Mouse (Mus musculus): ENCODE data around the gene Bmp2k. TPM values are rescaled to one million over a fixed set of nuclear protein-coding genes. Genes with fewer than 3 reads are reported as not detected.

Bmp2k gene
- polyA plus RNA-seq, 1 experiment from 2014 or later = 12.4 TPM

DNA sequence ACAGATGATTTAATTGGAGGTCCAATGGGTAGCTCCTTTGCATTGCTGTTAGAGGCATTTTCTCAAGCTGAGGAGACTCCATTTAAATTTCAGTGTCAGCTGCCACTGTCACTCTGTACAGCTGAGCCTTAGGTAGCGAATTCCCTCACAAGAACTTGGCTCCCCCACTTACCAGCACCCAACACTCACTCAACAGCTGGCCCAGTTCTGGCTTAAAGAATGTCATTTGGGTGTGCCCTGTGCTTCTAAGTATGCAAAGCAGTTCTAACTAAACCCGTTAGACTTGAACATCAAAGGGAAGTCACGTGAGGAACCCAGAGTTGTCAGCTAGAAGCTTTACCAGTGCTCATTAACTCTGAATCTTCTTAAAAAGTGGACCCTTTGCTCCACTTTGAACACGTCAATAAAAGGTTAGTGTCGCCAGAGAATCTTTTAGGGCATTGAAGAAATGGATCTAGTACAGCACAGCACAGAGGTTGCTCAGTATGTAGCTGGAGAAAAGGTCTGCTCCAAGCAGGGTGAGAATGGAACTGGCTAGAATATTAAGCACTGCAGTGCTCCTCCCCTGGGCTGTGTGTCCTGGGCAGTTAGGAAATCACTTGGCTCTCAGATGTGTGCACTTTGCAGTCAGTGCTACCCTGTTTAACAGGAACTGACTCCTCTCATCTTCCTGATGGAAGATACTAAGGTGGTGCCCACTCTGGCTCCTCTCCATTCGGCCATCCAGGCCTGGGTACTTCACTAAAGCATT is 92.7 kb downstream of the Bmp2k start:
- Histone ChIP-seq H3K4me1 (replicated peaks; ENCODE audit: control insufficient read depth, insufficient read depth, low read length) (no peaks in the 10 kb centered on the region), H3K9me3 (ENCODE audit: control insufficient read depth, low read length) (no peaks in the 10 kb centered on the region), H3K9ac (no peak overlapping the region), H3K4me3 (replicated peaks; ENCODE audit: low read length) (no peak overlapping the region), H3K4me2 (replicated peaks) (no peak overlapping the region), H3K27ac (no peak overlapping the region), H3K36me3 (replicated peaks; ENCODE audit: control insufficient read depth, insufficient read depth) (peaks cover 48% of the 10 kb centered on the region), H3K27me3 (ENCODE audit: control insufficient read depth, insufficient read depth, low read length) (no peaks in the 10 kb centered on the region)
- 78% methylated on average over 6 of the region's 6 CpGs for WGBS
- ATAC-seq (ENCODE audit: low FRiP score) (no peak), DNase-seq (ENCODE audit: low spot score) (no peak)

DNA sequence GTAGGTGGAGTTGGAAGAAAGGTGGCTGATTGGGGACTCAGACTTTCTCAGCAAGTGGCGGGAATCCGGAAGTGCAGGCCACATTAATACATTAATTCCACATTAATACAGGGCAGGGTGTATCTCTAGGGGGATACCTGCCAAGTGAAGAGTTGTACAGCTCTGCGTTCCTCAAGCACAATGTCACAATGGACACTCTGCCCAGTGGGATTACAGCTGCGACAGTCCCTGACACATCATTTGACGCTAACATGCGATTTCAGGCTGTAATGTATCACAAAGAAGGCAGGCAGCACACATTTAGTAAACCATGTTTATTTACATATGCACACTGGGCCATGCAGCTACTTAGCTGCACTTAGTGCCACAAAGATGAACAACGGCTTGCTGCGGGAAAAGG is 95.5 kb downstream of the Bmp2k start:
- ATAC-seq (ENCODE audit: low FRiP score) (no peak), DNase-seq (ENCODE audit: low spot score) (no peak)
- Histone ChIP-seq H3K9me3 (ENCODE audit: control insufficient read depth, low read length) (no peaks in the 10 kb centered on the region), H3K27me3 (ENCODE audit: control insufficient read depth, insufficient read depth, low read length) (no peaks in the 10 kb centered on the region), H3K4me3 (replicated peaks; ENCODE audit: low read length) (no peak overlapping the region), H3K4me2 (replicated peaks) (no peak overlapping the region), H3K9ac (no peak overlapping the region), H3K4me1 (replicated peaks; ENCODE audit: control insufficient read depth, insufficient read depth, low read length) (no peaks in the 10 kb centered on the region), H3K36me3 (replicated peaks; ENCODE audit: control insufficient read depth, insufficient read depth) (peaks cover 54% of the 10 kb centered on the region), H3K27ac (no peak overlapping the region)
- WGBS = 68% methylated on average over 8 of the region's 8 CpGs

DNA sequence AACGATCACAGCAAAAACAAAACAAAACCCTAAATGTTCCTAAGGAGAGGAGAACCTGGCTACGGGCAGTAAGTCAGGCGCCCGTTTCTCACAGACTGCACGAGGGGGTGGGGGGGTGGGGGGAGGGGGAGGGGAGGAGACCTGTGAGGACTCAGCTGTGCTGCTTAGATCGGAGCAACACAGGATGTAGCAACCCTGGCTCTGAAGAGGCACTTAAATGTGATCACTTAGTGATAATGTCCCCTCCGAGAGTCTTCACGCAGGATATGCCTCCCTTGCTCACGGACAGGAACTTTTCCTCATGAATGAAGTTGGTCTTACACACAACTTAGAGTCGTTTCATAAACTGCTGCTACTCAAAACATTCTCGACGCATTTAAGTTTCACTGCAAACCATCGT is 97.8 kb downstream of the Bmp2k start:
- Histone ChIP-seq H3K4me3 (replicated peaks; ENCODE audit: low read length) (no peak overlapping the region), H3K36me3 (replicated peaks; ENCODE audit: control insufficient read depth, insufficient read depth) (peaks cover 76% of the 10 kb centered on the region), H3K9me3 (ENCODE audit: control insufficient read depth, low read length) (no peaks in the 10 kb centered on the region), H3K4me1 (replicated peaks; ENCODE audit: control insufficient read depth, insufficient read depth, low read length) (no peaks in the 10 kb centered on the region), H3K27me3 (ENCODE audit: control insufficient read depth, insufficient read depth, low read length) (no peaks in the 10 kb centered on the region), H3K9ac (no peak overlapping the region), H3K4me2 (replicated peaks) (no peak overlapping the region), H3K27ac (no peak overlapping the region)
- ATAC-seq (ENCODE audit: low FRiP score) (no peak), DNase-seq (ENCODE audit: low spot score) (no peak)
- 76% methylated on average over 13 of the region's 13 CpGs for WGBS

DNA sequence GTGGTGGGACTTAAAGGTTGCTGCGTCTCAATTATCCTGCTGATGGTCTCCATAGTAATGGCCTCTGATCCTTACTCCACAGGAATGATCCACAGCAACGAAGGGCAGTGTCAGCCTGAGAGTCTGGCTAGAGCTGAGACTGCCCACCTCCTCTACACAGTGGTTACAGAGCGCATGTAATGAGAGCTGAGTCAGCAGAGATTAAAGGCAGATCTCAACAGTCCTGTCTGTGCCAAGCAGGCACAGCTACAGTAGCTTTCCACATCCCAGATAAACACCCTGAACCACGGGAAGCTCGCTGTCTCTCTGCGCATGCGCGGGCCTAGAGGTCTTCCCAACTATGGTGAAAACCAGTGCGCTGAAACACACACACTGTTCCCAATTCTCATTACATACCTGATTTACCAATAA is 100.1 kb downstream of the Bmp2k start:
- H3K9ac ChIP-seq = no peak overlapping the region
- no peak for DNase-seq (ENCODE audit: low spot score)
- no peak overlapping the region for H3K4me3 ChIP-seq (replicated peaks; ENCODE audit: low read length)
- H3K27ac ChIP-seq = no peak overlapping the region
- H3K9me3 ChIP-seq (ENCODE audit: control insufficient read depth, low read length) = no peaks in the 10 kb centered on the region
- H3K27me3 ChIP-seq (ENCODE audit: control insufficient read depth, insufficient read depth, low read length) = no peaks in the 10 kb centered on the region
- no peak for ATAC-seq (ENCODE audit: low FRiP score)
- H3K36me3 ChIP-seq (replicated peaks; ENCODE audit: control insufficient read depth, insufficient read depth) = peaks cover 83% of the 10 kb centered on the region
- no peak overlapping the region for H3K4me2 ChIP-seq (replicated peaks)
- H3K4me1 ChIP-seq (replicated peaks; ENCODE audit: control insufficient read depth, insufficient read depth, low read length) = no peaks in the 10 kb centered on the region
- 66% methylated on average over 9 of the region's 9 CpGs for WGBS

DNA sequence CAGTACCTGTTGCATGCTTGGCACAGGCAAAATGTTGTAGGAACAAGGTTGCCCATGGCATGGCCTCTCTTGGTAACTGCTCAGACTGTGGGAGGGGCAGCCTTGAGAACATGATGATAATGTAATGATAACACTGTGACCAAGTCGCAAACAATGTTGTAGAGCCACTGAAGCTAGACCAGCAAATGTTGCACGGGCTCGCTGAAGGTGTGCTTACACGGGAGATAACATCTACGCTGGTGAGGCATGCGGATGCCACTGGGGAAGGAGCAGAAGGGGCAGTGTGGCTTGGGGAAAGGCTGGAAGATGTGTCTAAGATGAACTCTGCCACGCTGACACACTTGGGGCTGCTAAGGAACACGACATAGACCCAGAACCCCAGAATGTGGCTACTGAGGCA is 102.5 kb downstream of the Bmp2k start:
- no peaks in the 10 kb centered on the region for H3K4me1 ChIP-seq (replicated peaks; ENCODE audit: control insufficient read depth, insufficient read depth, low read length)
- H3K4me2 ChIP-seq (replicated peaks) = no peak overlapping the region
- peaks cover 78% of the 10 kb centered on the region for H3K36me3 ChIP-seq (replicated peaks; ENCODE audit: control insufficient read depth, insufficient read depth)
- ATAC-seq (ENCODE audit: low FRiP score) (no peak), DNase-seq (ENCODE audit: low spot score) (no peak)
- no peak overlapping the region for H3K4me3 ChIP-seq (replicated peaks; ENCODE audit: low read length)
- H3K9ac ChIP-seq = no peak overlapping the region
- H3K27ac ChIP-seq = no peak overlapping the region
- WGBS = 95% methylated on average over 8 of the region's 8 CpGs
- no peaks in the 10 kb centered on the region for H3K9me3 ChIP-seq (ENCODE audit: control insufficient read depth, low read length)
- H3K27me3 ChIP-seq (ENCODE audit: control insufficient read depth, insufficient read depth, low read length) = no peaks in the 10 kb centered on the region

DNA sequence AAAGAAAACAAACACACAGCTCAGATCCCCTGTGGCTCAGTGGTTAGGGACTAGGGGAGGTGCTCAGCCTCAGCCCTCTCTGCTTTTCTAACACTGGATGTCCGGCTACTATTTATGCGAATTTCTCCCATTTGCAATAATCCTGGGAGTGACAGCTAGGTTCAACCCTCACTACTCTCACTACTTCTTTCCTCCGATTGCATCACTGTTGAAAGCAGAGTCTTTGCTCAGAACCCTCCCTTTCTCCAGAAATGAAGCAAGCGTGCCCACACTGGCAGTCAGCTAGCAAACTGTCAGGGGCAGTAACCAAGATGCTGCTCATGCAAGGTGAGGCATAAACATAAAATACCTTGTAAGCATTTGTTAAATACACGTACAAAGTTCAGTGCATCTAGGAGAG is 110.8 kb downstream of the Bmp2k start:
- WGBS = 85% methylated on average over 5 of the region's 5 CpGs
- Histone ChIP-seq H3K27ac (no peak overlapping the region), H3K9ac (no peak overlapping the region), H3K36me3 (replicated peaks; ENCODE audit: control insufficient read depth, insufficient read depth) (peaks cover 37% of the 10 kb centered on the region), H3K4me3 (replicated peaks; ENCODE audit: low read length) (no peak overlapping the region), H3K9me3 (ENCODE audit: control insufficient read depth, low read length) (no peaks in the 10 kb centered on the region), H3K27me3 (ENCODE audit: control insufficient read depth, insufficient read depth, low read length) (no peaks in the 10 kb centered on the region), H3K4me1 (replicated peaks; ENCODE audit: control insufficient read depth, insufficient read depth, low read length) (peaks cover 19% of the 10 kb centered on the region), H3K4me2 (replicated peaks) (0 out of 2 replicates have a peak overlapping the region, but pooled peaks have one; percentile 10)
- DNase-seq (ENCODE audit: low spot score) (no peak), ATAC-seq (ENCODE audit: low FRiP score) (no peak)

DNA sequence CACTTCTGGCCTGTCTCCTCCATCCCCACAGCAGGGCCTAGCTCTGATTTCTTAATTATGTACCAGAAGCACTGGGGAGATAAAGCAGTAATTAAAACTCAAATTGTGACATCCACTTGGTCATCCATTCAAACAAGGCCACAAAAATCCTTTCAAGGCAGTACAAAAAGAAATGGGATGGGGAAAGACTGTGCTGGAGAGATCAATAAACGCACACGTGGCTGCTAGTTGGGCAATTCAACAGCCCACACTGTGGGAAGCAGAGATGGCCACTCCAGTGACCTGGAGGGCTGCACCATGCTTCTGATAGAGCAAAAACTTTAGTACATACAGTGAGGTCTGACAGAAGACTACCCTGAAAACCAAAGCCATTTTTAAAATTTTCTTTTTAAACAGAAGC is 112.6 kb downstream of the Bmp2k start:
- Histone ChIP-seq H3K27me3 (ENCODE audit: control insufficient read depth, insufficient read depth, low read length) (no peaks in the 10 kb centered on the region), H3K9ac (peak overlapping the region; percentile 79), H3K4me1 (replicated peaks; ENCODE audit: control insufficient read depth, insufficient read depth, low read length) (peaks cover 19% of the 10 kb centered on the region), H3K9me3 (ENCODE audit: control insufficient read depth, low read length) (no peaks in the 10 kb centered on the region), H3K4me3 (replicated peaks; ENCODE audit: low read length) (peak overlapping the region; percentile 69), H3K36me3 (replicated peaks; ENCODE audit: control insufficient read depth, insufficient read depth) (peaks cover 26% of the 10 kb centered on the region), H3K27ac (no peak overlapping the region), H3K4me2 (replicated peaks) (peak overlapping the region; percentile 60)
- no peak for ATAC-seq (ENCODE audit: low FRiP score)
- 40% methylated on average over 2 of the region's 2 CpGs for WGBS
- no peak for DNase-seq (ENCODE audit: low spot score)

DNA sequence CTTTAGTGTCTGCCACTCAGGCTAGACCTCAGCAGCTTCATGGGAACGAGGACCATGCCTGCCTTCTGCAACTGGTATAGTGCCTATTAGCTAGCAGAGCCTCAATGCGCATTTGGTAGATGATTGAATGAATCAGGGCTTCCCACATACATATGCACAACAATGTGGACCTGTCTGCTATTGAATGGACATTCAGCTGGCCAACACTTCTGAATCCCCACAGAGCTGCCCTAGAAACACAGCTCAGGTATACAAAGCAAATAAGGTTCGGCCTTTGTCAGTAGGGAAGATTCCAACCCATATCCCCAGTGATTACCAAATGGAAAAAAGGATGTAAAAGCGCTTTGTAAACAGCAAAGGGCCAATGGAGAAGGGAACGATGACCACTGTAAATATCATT is 113.2 kb downstream of the Bmp2k start:
- Histone ChIP-seq H3K4me2 (replicated peaks) (peak overlapping the region; percentile 60), H3K27me3 (ENCODE audit: control insufficient read depth, insufficient read depth, low read length) (no peaks in the 10 kb centered on the region), H3K36me3 (replicated peaks; ENCODE audit: control insufficient read depth, insufficient read depth) (peaks cover 21% of the 10 kb centered on the region), H3K27ac (peak overlapping the region; percentile 72), H3K9me3 (ENCODE audit: control insufficient read depth, low read length) (no peaks in the 10 kb centered on the region), H3K9ac (peak overlapping the region; percentile 79), H3K4me1 (replicated peaks; ENCODE audit: control insufficient read depth, insufficient read depth, low read length) (peaks cover 19% of the 10 kb centered on the region), H3K4me3 (replicated peaks; ENCODE audit: low read length) (peak overlapping the region; percentile 69)
- WGBS = 6% methylated on average over 5 of the region's 5 CpGs
- ATAC-seq (ENCODE audit: low FRiP score) = no peak
- DNase-seq (ENCODE audit: low spot score) = no peak

DNA sequence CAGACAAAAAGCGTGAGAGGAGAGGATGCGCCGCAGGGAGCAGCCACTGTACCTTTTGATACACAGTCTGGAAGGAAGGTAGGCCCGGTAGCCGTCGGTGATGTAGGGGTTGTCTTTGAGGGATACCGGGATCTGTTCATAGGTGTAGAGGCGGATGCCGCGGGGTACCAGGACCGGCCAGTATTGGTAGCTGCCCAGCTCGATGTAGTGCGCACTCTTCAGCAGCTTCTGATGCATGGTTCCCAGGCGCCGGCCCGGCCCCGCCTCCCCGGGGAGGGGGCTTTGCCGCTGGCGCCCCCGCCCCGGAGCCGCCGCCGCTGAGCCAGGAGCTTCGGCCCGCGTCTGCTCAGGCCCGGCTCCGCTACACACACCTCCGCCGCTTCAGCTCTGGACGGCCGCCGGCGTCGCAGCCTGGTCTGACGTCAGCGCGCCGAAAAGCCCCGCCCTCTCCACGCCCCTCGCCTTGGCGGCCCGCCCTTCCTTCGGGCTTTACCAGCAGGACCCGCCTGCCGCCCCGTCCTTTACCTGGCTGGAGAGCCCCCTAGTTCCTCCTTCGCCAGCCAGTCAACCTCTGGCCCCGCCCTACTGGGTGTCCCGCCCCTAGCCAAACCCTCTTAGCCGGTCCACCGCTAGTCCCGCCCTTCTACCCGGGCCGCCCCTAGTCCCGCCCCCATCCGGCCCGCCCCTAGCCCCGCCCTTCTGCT is 113.9 kb downstream of the Bmp2k start, which contains the start of gene Paqr3:
Paqr3 (minus strand) TSS at position 390 of the 704 bp plus-strand sequence.
- H3K27me3 ChIP-seq (ENCODE audit: control insufficient read depth, insufficient read depth, low read length) = no peaks in the 10 kb centered on the region
- ATAC-seq (ENCODE audit: low FRiP score) = peak; percentile 98
- H3K36me3 ChIP-seq (replicated peaks; ENCODE audit: control insufficient read depth, insufficient read depth) = peaks cover 14% of the 10 kb centered on the region
- peaks cover 19% of the 10 kb centered on the region for H3K4me1 ChIP-seq (replicated peaks; ENCODE audit: control insufficient read depth, insufficient read depth, low read length)
- peak; percentile 90 for DNase-seq (ENCODE audit: low spot score)
- H3K4me2 ChIP-seq (replicated peaks) = peak within 1 kb of the TSS; percentile 60
- no peaks in the 10 kb centered on the region for H3K9me3 ChIP-seq (ENCODE audit: control insufficient read depth, low read length)
- H3K9ac ChIP-seq = peak within 1 kb of the TSS; percentile 79
- peak within 1 kb of the TSS; percentile 69 for H3K4me3 ChIP-seq (replicated peaks; ENCODE audit: low read length)
- peak within 1 kb of the TSS; percentile 72 for H3K27ac ChIP-seq
- under 1% methylated on average over 55 of the region's 62 CpGs for WGBS

Measured in hindbrain, embryonic 14.5 days (tissue).